Mouse (Mus musculus) adrenal gland, adult 2 months (tissue): ENCODE measurements around the gene Gss. TPM values are rescaled to one million over a fixed set of nuclear protein-coding genes. Genes with fewer than 3 reads are reported as not detected.
A peak's percentile ranks its signal among the peaks of the same experiment; 100 is the strongest.

Experiments used
- DNase-seq: peaks from one replicate; pipeline ENCODE4 v3.0.0; 2021
- long read RNA-seq: library from polyadenylated mRNA; stranded (forward); transcript quantifications from one replicate; pipeline ENCODE4 v2.0.0, GENCODE M21; 2021
- polyA plus RNA-seq: library from polyadenylated mRNA; depleted of rRNA; stranded (reverse); fragments of >200 nt; gene quantifications from 2 replicates; pipeline ENCODE4 v1.2.3, GENCODE M21; 2012; rRNA removed
- total RNA-seq, 2 experiments: library from RNA; stranded (reverse); gene quantifications; 2 replicates each; pipeline ENCODE4 v1.2.3; 2021

Gene Gss
- total RNA-seq (10 to 100 TPM; 53.7 to 98.5 TPM), polyA plus RNA-seq (67.6 and 101 TPM in 2 replicates)
- long read RNA-seq, transcript Gss-201 (13 exons, 1,963 nt) = major isoform, 82 of 101 reads
- long read RNA-seq, partial matches to known transcripts = 11 of 101 reads
- long read RNA-seq, other reads (novel, unspliced or antisense) = 4 of 101 reads

DNA sequence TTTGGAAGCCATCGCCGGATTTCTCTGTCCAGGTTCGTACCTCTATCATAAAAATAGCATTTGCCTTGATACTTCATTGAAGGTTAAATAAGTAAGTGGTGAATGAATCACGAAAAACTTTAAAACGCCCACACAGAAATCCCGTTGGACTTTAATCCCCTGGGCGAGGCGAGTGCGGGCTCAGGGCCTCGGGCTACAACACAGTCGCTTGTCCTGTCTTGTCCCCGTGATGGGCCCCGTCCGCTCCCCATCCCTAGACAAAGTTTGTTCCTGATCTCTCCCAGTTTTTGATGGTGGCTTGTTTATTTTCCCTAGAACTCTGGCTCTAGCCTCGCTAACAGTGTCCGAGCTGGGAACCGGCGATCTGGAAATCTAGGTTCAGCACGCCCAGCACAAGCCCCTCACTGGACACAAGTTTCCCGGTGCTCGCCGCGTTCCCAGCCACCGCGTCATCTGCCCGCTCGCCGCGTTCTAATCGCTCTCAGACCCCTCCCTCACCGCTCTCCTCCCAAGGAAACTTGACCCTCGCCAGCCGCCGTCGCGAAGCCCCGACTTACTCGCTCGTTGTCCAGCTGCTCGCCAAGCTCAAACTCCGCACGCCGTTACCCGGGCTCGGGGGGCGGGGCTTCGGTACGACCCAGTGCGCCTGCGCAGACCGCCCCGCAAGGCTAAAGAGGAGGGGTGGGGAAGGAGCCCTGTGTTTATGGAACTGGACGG, at the start of gene Gss:
Gss (minus strand) TSS at position 674 of the 717 bp plus-strand sequence.
- DNase-seq = peak; percentile 99

DNA sequence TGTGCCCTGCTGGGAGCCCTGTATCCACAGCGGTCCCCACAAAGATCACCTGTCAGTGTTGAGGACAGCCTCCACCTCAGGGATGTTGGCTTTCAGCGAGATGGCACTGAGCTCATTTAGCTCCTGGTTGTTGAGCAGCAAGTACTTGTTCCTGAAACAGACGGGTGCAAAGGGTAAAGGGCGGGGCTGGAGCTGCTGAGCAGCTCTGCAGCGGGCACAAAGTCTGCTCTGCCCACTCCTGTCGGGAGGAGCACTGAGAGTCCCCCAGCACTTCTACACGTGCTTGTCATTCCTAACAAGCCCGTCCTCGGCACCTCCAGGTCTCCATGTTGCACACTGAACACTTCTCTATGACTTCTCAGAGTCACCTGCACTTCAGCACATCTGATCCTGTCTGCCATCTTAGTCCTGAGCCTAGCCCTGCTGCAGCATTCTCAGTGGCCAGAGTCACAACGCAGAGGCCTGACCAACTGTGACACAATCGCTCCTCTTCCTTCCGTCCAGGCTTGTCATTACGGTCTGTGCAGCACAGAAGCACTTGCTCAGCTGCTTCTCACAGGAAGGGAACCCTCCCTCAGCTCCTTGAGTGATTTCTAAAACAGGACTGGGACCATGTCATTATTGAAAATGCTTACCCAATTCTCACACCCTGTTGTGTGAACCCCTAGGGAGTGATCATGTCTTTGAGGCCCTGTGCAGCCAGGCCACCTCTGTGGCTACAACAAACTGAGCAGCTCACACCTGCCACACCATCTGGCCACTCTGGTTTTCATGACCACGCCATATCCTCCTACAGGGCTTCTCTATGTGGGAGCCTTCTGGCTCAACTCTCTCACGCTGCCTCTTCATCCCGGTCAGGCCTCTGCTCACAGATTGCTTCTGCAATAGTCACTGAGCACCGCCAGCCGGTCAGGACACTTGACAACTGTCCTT, 49.2 kb upstream of the Gss start:
- DNase-seq = no peak

DNA sequence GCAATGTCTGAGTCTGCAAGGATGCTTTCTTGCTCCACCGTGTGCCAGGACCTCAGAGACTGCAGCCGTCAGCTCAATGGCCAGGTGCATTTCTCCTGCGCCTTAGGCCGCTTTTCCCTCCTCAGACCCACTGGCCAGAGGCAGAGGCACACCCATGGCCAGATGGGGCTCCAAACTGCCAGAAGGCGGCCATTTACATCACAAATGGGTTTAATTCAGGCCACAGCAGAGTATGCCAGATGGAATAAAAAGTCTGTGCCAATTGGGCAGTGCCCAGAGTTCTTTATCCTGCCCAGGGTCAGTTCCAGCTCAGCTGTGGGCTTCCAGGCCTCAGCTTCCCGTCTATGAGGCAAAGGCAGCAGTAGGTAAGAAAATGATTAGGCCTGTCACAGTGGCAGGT, 48.0 kb upstream of the Gss start:
- DNase-seq = peak; percentile 46

DNA sequence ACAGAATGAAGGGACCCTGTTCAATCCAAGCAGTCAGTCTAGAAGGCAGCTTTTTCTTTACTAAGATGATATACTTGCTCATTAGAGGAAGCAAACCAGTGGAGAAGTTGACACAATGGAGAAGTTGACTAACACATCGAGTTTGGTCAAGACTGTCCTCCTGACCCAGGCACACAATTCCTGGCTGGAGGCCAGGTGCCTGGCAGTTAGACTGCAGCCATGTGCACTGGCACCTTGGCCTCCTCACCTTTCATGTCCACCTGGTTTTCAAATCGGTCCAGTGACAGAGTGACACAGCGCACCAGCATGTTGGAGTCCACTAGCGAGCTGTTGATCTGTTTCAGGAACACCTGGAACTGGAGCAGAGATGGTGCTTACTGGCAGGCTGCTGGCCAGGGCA, 44.8 kb upstream of the Gss start:
- no peak for DNase-seq

DNA sequence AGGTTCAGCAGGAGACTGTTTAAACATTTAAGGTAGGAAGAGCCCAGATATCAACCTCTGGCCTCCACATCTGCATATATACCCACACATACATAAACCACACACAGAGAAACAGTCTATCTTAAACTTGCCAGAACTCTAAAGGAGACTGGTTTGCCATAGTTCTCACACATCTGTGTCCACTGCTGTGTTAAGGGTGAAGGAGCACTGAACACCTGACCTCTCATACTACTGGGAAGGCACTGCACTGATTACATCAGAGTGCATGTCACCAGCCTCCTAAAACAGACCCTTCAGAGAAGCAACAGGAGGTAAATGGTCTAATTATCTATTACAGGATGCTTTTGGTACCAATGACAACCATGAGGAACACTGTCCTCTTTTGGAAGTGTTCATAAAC, 44.3 kb upstream of the Gss start:
- DNase-seq = no peak

DNA sequence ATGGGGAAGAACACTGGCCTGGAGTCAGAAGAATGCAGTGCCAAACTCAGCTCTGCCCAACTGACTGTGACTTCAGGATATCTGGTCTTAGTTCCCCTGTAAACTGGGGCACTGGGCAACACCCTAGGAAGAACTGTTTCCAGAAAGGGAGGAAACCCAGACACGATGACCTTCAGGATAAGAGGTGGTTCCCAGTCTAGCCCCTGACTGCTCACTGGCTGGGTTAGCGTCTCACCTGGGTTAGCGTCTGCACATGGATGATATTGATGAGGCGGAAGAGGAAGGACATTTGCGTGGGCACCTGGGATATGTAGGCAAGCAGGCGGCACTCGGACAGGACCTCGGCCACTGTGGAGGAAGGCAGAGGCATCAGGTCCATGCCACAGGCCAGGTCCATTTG, 43.4 kb upstream of the Gss start:
- no peak for DNase-seq

DNA sequence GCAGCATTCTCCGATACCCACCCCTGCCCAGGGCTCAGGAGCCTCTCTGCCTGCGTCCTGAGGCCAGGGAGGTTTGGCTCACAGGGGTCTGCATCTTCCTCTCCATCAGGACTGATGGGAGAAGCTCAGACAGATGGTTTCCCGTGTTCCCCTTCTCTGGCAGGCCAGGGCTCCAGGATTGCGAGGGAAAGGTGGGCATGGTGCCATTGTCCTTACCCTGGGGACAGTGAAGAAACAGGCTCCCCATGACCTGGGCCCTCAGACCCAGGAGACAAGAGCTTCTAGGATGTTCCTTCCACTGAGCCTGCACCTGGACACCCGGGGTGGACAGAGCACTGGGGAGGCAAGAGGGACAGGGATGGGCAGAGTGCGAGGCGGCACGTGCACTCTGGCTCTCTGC, 42.0 kb upstream of the Gss start:
- no peak for DNase-seq

DNA sequence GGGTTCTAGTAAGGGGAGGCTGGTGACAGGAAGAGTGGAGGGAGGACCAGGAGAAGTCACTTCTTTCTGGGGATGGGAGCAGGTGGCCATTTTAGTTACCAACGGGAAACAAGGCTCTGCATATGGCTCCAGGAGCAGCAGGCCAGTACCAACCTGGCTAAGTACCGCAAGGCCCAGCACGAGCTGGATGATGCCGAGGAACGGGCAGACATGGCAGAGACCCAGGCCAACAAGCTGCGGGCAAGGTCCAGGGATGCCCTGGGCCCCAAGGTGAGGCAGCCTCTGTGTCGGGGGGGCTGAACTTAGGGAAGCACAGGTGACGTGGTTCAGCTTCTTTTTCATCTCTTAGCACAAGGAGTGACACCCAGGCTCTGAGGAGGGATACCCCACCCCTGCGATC, 41.1 kb upstream of the Gss start:
- no peak for DNase-seq

DNA sequence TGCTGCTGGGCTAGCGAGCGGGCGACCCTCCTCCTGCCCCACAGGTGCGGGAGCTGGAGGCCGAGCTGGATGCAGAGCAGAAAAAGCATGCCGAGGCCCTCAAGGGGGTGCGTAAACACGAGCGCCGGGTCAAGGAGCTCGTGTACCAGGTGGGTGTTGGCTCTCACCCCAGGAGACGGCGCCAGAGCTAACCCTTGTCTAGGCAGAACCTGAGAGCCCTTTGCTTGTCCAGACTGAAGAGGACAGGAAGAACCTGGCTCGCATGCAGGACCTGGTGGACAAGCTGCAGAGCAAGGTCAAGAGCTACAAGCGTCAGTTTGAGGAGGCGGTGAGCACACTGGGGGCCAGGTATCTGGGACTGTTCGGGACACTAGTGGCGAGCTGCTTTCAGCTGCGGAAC, 40.5 kb upstream of the Gss start:
- no peak for DNase-seq

DNA sequence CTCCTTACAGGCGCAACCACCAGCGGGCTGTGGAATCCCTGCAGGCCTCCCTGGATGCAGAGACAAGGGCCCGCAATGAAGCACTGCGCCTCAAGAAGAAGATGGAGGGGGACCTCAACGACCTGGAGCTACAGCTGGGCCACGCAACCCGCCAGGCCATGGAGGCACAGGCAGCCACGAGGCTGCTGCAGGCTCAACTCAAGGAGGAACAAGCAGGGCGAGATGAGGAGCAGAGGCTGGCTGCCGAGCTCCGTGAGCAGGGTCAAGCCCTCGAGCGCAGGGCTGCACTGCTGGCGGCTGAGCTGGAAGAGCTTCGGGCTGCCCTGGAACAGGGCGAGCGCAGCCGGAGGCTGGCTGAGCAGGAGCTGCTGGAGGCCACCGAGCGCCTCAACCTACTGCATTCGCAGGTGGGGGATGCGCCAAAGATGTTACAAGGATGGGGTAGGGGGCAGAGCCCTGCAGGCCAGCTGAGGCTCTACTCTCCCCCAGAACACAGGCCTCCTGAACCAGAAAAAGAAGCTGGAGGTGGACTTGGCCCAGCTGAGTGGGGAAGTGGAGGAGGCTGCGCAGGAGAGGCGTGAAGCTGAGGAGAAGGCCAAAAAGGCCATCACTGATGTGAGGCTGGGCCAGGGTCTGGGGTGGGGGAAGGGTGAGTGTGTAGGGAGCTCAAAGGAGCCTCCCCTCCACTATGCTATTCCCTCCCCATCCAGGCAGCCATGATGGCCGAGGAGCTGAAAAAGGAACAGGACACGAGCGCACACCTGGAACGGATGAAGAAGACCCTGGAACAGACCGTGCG, 39.7 kb upstream of the Gss start:
- no peak for DNase-seq

DNA sequence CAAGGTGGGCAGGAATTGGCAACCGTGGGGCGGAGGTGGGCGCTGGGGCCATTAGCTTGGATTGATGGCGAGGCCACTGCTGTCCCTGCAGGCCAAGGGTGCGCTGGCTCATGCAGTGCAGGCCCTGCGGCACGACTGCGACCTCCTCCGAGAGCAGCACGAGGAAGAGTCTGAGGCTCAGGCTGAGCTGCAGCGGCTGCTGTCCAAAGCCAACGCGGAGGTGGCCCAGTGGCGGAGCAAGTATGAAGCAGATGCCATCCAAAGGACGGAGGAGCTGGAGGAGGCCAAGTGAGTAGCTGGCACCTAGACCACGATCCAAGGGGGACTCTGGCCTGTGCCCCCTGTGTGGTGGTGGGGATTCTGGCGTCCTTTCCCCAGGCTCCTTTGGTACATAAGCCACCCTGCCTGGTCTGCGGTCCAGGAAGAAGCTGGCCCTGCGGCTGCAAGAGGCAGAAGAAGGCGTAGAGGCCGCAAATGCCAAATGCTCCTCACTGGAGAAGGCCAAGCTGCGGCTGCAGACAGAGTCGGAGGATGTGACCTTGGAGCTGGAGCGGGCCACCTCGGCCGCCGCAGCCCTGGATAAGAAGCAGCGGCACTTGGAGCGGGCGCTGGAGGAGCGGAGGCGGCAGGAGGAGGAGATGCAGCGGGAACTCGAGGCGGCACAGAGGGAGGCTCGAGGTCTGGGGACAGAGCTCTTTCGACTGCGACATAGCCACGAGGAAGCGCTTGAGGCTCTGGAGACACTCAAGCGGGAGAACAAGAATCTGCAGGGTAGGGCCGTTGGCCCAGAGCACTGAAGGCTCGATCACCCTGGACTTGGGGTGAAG, 38.2 kb upstream of the Gss start:
- peak; percentile 71 for DNase-seq

DNA sequence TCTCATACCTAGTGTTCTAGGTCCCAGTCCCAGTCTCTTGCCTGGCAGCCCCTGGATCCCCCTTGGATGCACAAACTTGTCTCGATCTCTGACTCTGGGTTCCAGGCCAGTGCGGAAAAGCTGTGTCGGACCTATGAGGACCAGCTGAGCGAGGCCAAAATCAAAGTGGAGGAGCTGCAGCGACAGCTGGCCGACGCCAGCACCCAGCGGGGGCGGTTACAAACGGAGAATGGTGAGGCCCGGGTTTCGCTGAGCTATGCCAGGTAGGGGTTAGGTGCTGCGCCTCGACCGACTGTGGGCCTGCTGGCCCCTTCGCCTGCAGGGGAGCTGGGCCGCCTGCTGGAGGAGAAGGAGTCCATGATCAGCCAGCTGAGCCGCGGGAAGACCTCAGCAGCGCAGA, 37.5 kb upstream of the Gss start:
- no peak for DNase-seq

DNA sequence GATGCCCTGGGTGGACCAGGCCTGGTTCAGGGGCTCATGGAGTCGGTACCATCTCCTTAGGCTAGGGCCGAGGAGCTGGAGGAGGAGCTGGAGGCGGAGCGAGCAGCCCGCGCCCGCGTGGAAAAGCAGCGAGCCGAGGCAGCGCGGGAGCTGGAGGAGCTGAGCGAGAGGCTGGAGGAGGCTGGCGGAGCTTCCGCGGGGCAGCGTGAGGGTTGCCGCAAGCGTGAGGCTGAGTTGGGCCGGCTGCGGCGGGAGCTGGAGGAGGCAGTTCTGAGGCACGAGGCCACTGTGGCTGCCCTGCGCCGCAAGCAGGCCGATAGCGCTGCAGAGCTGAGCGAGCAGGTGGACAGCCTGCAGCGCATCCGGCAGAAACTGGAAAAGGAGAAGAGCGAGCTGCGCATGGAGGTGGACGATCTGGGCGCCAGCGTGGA, 36.6 kb upstream of the Gss start:
- peak; percentile 51 for DNase-seq

DNA sequence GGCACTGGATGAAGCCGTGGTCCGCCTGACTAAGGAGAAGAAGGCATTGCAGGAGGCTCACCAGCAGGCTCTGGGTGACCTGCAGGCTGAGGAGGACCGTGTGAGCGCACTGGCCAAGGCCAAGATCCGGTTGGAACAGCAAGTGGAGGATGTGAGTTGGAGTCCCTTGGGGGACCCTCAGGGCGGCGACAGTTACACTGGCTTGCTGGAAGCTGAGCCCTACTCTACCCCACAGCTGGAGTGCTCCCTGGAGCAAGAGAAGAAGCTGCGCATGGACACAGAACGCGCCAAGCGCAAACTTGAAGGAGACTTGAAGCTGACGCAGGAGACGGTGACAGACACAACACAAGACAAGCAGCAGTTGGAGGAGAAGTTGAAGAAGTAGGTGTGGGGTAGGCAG, 35.9 kb upstream of the Gss start:
- no peak for DNase-seq

DNA sequence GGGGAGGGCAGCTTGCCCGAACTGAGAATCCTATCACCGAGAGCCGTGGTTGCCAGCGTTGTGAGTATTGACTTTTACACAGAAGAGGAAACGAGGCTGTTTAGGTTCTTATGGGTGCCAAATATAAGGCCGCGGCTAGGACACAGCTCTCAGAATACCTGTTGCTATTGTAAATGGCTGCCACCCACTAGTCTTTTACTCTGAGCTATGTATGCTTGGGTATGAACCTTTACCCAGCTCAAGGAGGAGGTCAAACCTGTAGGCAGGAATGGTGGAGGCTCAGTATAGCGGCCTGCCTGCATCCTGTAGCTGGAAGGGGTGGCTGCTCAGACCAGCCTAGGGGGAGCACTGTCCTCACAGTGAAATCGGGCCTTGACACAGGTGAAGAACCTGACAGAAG, 35.5 kb upstream of the Gss start:
- DNase-seq = no peak

DNA sequence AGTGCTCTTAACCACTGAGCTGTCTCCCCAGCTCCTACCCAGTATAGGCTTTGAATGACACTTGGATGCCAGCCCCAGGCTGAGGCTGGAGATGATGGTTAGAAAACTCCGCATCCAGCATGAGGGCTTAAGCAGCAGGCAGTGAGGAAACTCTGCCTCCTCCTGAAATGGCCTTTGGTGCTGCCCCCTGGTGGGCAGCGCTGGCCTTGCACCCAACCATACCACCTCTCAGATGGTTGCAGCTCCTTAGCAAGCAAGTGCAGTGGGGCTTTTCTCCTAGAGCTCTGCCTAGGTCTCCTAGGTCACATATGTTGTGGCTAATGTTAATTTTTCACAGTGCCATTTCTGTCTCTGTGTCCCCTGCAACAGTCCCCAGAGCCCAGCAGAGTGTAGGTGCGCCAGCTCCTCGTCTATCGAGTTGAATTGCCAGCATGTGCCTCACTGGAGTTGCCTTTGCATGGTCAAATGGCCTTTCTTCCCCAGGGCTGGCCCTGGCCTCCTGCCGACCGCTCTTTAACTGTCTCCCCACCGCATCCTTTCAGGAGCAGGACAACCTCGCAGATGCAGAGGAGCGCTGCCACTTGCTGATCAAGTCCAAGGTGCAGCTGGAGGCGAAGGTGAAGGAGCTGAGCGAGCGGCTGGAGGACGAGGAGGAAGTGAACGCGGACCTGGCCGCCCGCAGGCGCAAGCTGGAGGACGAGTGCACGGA, 34.6 kb upstream of the Gss start:
- DNase-seq = peak; percentile 74

DNA sequence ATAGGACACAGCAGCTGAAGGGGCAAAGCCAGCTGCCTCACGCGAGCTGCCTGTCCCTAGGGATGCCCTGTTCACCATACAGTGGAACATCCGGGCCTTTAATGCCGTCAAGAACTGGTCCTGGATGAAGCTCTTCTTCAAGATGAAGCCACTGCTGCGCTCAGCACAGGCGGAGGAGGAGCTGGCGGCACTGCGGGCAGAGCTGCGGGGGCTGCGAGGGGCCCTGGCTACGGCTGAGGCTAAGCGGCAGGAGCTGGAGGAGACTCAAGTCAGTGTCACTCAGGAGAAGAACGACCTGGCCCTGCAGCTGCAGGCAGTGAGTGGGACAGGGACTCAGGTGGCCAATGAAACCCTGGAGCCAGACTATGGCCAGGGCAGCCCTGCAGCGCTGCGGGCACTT, 33.7 kb upstream of the Gss start:
- DNase-seq = no peak

DNA sequence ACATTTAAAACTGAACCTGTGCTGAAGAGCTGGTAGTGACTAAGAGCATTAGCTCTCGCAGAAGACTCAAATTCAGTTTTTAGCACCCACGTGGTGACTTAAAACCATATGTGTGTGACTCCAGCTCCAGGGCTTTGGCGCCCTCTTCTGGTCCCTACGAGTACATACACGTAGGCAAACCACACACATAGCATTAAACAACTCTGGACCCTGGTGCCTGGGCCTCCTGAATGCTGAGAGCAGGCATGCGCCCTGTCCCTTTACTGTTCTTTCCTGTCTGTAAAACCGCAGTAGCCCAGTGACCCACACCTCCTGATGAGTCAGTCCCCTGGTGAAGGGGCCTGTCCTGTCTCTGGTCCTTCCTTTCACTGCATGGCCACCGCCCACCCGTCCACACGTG, 32.1 kb upstream of the Gss start:
- DNase-seq = no peak

DNA sequence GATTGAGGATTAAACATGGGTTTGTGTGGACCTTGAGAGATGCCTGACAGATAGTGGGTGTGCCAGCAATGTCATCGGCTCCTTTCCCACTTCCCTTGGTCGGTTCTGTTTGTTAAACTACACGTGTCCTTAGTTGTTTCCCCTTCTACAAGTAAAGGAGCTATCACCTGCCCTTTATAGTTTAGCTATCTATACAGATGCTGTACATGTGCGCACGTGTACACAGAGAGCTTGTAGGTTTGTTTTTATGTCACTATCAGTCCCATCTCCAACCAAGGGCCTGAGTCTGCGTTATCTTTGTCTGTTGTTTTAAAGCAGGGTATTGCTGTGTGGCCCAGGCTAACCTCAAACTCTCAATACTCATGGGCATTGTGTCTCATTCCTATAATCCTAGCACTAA, 31.4 kb upstream of the Gss start:
- DNase-seq = no peak

DNA sequence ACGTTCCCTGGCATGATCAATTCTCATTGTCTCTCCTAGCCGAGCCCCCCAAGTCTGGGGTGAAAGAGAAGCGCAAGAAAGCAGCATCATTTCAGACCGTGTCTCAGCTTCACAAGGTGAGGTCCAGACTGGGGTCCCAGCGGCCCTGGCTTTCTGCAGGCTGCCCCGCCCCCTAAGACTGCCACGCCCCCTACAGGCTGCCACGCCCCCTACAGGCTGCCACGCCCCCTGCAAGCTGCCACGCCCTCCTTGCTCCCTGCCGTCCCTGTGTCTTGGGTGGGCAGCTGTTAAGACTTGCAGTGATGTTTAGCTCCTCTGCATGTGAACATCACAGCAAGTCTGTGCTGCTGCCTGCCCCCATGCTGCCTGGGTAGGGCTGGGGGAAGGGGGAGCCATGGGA, 30.0 kb upstream of the Gss start:
- no peak for DNase-seq

DNA sequence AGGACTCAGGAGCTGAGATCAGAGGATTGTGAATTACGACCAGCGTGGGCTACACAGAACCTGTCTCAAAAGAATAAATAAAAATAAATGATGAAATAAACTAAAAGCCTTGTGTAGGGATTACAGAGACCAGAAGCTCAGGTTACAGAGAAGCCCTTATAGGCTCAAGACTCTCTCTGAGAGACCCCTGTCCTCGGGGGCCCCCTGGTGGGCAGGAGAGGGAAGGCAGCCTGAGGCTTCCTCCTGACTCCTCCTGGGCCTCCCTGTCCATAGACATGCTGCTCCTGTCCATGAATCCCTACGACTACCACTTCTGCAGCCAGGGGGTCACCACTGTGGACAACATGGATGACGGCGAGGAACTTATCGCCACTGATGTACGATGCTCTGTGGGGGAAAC, 27.2 kb upstream of the Gss start:
- DNase-seq = peak; percentile 90
